Mouse (Mus musculus) frontal cortex, postnatal 36 days (tissue): ENCODE measurements at regions not wholly inside any gene's neighbourhood (a gene's known extent, or its start where the extent isn't known, plus 50 kb on each side); places are given as distances from the start of the nearest gene placed in this dataset.

ENCODE experiments used
- DNase-seq, 2 experiments: peaks; one replicate each; pipeline ENCODE4 v3.0.0; 2022; ENCODE audit warnings: low spot score in 2 of 2

GRCm38 (mm10) chr4:73051511-73051910 lies 199.1 kb upstream of the Aldoart1 start:
- no peak for DNase-seq

GRCm38 (mm10) chr4:73047804-73048203 lies 195.4 kb upstream of the Aldoart1 start:
- no peak for DNase-seq

- DNase-seq: no peak
Observed at GRCm38 (mm10) chr4:73044356-73044755, 191.9 kb upstream of the Aldoart1 start.

- DNase-seq: peak in 1 of 2 experiments; percentile 26
Observed at GRCm38 (mm10) chr4:73042672-73043071, 190.2 kb upstream of the Aldoart1 start.

GRCm38 (mm10) chr4:73041486-73041885 lies 189.1 kb upstream of the Aldoart1 start:
- DNase-seq: no peak

- DNase-seq: no peak
Observed at GRCm38 (mm10) chr4:72997686-72998085, 145.3 kb upstream of the Aldoart1 start.

- DNase-seq: peak in 1 of 2 experiments; percentile 24
Observed at GRCm38 (mm10) chr4:72996102-72996501, 143.7 kb upstream of the Aldoart1 start.

GRCm38 (mm10) chr4:72946369-72946981 lies 94.0 kb upstream of the Aldoart1 start:
- DNase-seq: no peak

- no peak for DNase-seq
Observed at GRCm38 (mm10) chr4:72923396-72923795, 71.0 kb upstream of the Aldoart1 start.

- DNase-seq: no peak
Observed at GRCm38 (mm10) chr4:72914991-72915390, 62.6 kb upstream of the Aldoart1 start.
